Mouse (Mus musculus): ENCODE results near the gene Slco2a1. TPM values are rescaled to one million over a fixed set of nuclear protein-coding genes. Genes with fewer than 3 reads are reported as not detected.

Gene Slco2a1
- polyA plus RNA-seq, 1 experiment from 2014 or later = 11.3 TPM

GRCm38 (mm10) chr9:103053829-103054228 is 65.3 kb downstream of the Slco2a1 start:
- 67% methylated on average over 7 of the region's 7 CpGs for WGBS
- Histone ChIP-seq H3K27me3 (replicated peaks) (no peaks in the 10 kb centered on the region), H3K27ac (no peak overlapping the region), H3K9me3 (no peaks in the 10 kb centered on the region), H3K4me2 (replicated peaks) (no peak overlapping the region), H3K4me3 (replicated peaks) (no peak overlapping the region), H3K4me1 (replicated peaks) (0 out of 2 replicates have a peak, but pooled peaks cover 7% of the 10 kb centered on the region), H3K9ac (no peak overlapping the region), H3K36me3 (no peaks in the 10 kb centered on the region)
- no peak for ATAC-seq

GRCm38 (mm10) chr9:103055061-103055460 is 66.5 kb downstream of the Slco2a1 start:
- Histone ChIP-seq H3K4me1 (replicated peaks) (0 out of 2 replicates have a peak, but pooled peaks cover 6% of the 10 kb centered on the region), H3K4me2 (replicated peaks) (no peak overlapping the region), H3K4me3 (replicated peaks) (no peak overlapping the region), H3K9me3 (no peaks in the 10 kb centered on the region), H3K36me3 (no peaks in the 10 kb centered on the region), H3K9ac (no peak overlapping the region), H3K27ac (no peak overlapping the region), H3K27me3 (replicated peaks) (no peaks in the 10 kb centered on the region)
- ATAC-seq = no peak
- WGBS = 85% methylated on average over 11 of the region's 11 CpGs

GRCm38 (mm10) chr9:103056164-103056563 is 67.7 kb downstream of the Slco2a1 start:
- no peak overlapping the region for H3K4me3 ChIP-seq (replicated peaks)
- H3K27me3 ChIP-seq (replicated peaks) = no peaks in the 10 kb centered on the region
- peak; percentile 75 for ATAC-seq
- H3K4me1 ChIP-seq (replicated peaks) = 0 out of 2 replicates have a peak, but pooled peaks cover 2% of the 10 kb centered on the region
- H3K36me3 ChIP-seq = no peaks in the 10 kb centered on the region
- no peak overlapping the region for H3K9ac ChIP-seq
- no peak overlapping the region for H3K27ac ChIP-seq
- WGBS = 83% methylated on average over 5 of the region's 5 CpGs
- H3K4me2 ChIP-seq (replicated peaks) = no peak overlapping the region
- H3K9me3 ChIP-seq = no peaks in the 10 kb centered on the region

GRCm38 (mm10) chr9:103060551-103060950 is 72.0 kb downstream of the Slco2a1 start:
- no peak overlapping the region for H3K27ac ChIP-seq
- no peak overlapping the region for H3K4me2 ChIP-seq (replicated peaks)
- no peaks in the 10 kb centered on the region for H3K27me3 ChIP-seq (replicated peaks)
- H3K9ac ChIP-seq = no peak overlapping the region
- H3K4me1 ChIP-seq (replicated peaks) = no peaks in the 10 kb centered on the region
- H3K36me3 ChIP-seq = no peaks in the 10 kb centered on the region
- no peaks in the 10 kb centered on the region for H3K9me3 ChIP-seq
- no peak for ATAC-seq
- H3K4me3 ChIP-seq (replicated peaks) = no peak overlapping the region
- WGBS = 65% methylated on average over 2 of the region's 2 CpGs

GRCm38 (mm10) chr9:103061471-103062053 is 73.0 kb downstream of the Slco2a1 start:
- Histone ChIP-seq H3K4me2 (replicated peaks) (no peak overlapping the region), H3K9me3 (no peaks in the 10 kb centered on the region), H3K4me3 (replicated peaks) (no peak overlapping the region), H3K27me3 (replicated peaks) (no peaks in the 10 kb centered on the region), H3K9ac (no peak overlapping the region), H3K36me3 (no peaks in the 10 kb centered on the region), H3K4me1 (replicated peaks) (no peaks in the 10 kb centered on the region), H3K27ac (no peak overlapping the region)
- 69% methylated on average over 5 of the region's 5 CpGs for WGBS
- ATAC-seq = peak; percentile 74

GRCm38 (mm10) chr9:103063591-103063990 is 75.1 kb downstream of the Slco2a1 start:
- Histone ChIP-seq H3K4me3 (replicated peaks) (no peak overlapping the region), H3K27ac (no peak overlapping the region), H3K27me3 (replicated peaks) (no peaks in the 10 kb centered on the region), H3K36me3 (no peaks in the 10 kb centered on the region), H3K4me1 (replicated peaks) (no peaks in the 10 kb centered on the region), H3K4me2 (replicated peaks) (no peak overlapping the region), H3K9me3 (no peaks in the 10 kb centered on the region), H3K9ac (no peak overlapping the region)
- WGBS = 90% methylated on average over 6 of the region's 6 CpGs
- ATAC-seq = no peak

- no peak overlapping the region for H3K27ac ChIP-seq
- H3K4me3 ChIP-seq (replicated peaks) = no peak overlapping the region
- H3K9ac ChIP-seq = no peak overlapping the region
- H3K9me3 ChIP-seq = no peaks in the 10 kb centered on the region
- no peak for ATAC-seq
- WGBS = 90% methylated on average over 8 of the region's 8 CpGs
- H3K27me3 ChIP-seq (replicated peaks) = no peaks in the 10 kb centered on the region
- H3K4me2 ChIP-seq (replicated peaks) = no peak overlapping the region
- H3K36me3 ChIP-seq = no peaks in the 10 kb centered on the region
- H3K4me1 ChIP-seq (replicated peaks) = no peaks in the 10 kb centered on the region
Observed at GRCm38 (mm10) chr9:103066845-103067244, 78.3 kb downstream of the Slco2a1 start.

GRCm38 (mm10) chr9:103067651-103068050 is 79.1 kb downstream of the Slco2a1 start:
- Histone ChIP-seq H3K36me3 (no peaks in the 10 kb centered on the region), H3K4me1 (replicated peaks) (no peaks in the 10 kb centered on the region), H3K4me2 (replicated peaks) (no peak overlapping the region), H3K27me3 (replicated peaks) (no peaks in the 10 kb centered on the region), H3K27ac (no peak overlapping the region), H3K4me3 (replicated peaks) (no peak overlapping the region), H3K9ac (no peak overlapping the region), H3K9me3 (no peaks in the 10 kb centered on the region)
- ATAC-seq = no peak
- WGBS = 93% methylated on average over 11 of the region's 11 CpGs

- Histone ChIP-seq H3K27ac (no peak overlapping the region), H3K4me2 (replicated peaks) (no peak overlapping the region), H3K4me3 (replicated peaks) (no peak overlapping the region), H3K4me1 (replicated peaks) (no peaks in the 10 kb centered on the region), H3K9me3 (no peaks in the 10 kb centered on the region), H3K27me3 (replicated peaks) (no peaks in the 10 kb centered on the region), H3K9ac (no peak overlapping the region), H3K36me3 (no peaks in the 10 kb centered on the region)
- WGBS = 94% methylated on average over 8 of the region's 8 CpGs
- ATAC-seq = no peak
Observed at GRCm38 (mm10) chr9:103068769-103069168, 80.3 kb downstream of the Slco2a1 start.

- Histone ChIP-seq H3K4me3 (replicated peaks) (no peak overlapping the region), H3K27me3 (replicated peaks) (no peaks in the 10 kb centered on the region), H3K9ac (no peak overlapping the region), H3K4me2 (replicated peaks) (no peak overlapping the region), H3K4me1 (replicated peaks) (no peaks in the 10 kb centered on the region), H3K36me3 (no peaks in the 10 kb centered on the region), H3K9me3 (no peaks in the 10 kb centered on the region), H3K27ac (no peak overlapping the region)
- ATAC-seq = 0 out of 2 replicates have a peak, but pooled peaks have one; percentile 36
- WGBS = 73% methylated on average over 7 of the region's 7 CpGs
Observed at GRCm38 (mm10) chr9:103071541-103072203, 83.2 kb downstream of the Slco2a1 start.

GRCm38 (mm10) chr9:103072204-103072599 is 83.7 kb downstream of the Slco2a1 start:
- no peaks in the 10 kb centered on the region for H3K9me3 ChIP-seq
- peaks cover 5% of the 10 kb centered on the region; the same call in 1 of the 2 replicates for H3K4me1 ChIP-seq (replicated peaks)
- H3K27me3 ChIP-seq (replicated peaks) = no peaks in the 10 kb centered on the region
- H3K4me2 ChIP-seq (replicated peaks) = no peak overlapping the region
- ATAC-seq = no peak
- WGBS = 88% methylated on average over 6 of the region's 6 CpGs
- H3K9ac ChIP-seq = no peak overlapping the region
- no peaks in the 10 kb centered on the region for H3K36me3 ChIP-seq
- no peak overlapping the region for H3K27ac ChIP-seq
- H3K4me3 ChIP-seq (replicated peaks) = no peak overlapping the region

GRCm38 (mm10) chr9:103072926-103073515 is 84.5 kb downstream of the Slco2a1 start:
- Histone ChIP-seq H3K27me3 (replicated peaks) (no peaks in the 10 kb centered on the region), H3K9me3 (no peaks in the 10 kb centered on the region), H3K4me1 (replicated peaks) (peaks cover 7% of the 10 kb centered on the region; the same call in 1 of the 2 replicates), H3K36me3 (no peaks in the 10 kb centered on the region), H3K27ac (no peak overlapping the region), H3K4me2 (replicated peaks) (no peak overlapping the region), H3K4me3 (replicated peaks) (no peak overlapping the region), H3K9ac (no peak overlapping the region)
- WGBS = 77% methylated on average over 11 of the region's 11 CpGs
- ATAC-seq = no peak
